Mouse (Mus musculus): ENCODE measurements around the gene Tead1. TPM values are rescaled to one million over a fixed set of nuclear protein-coding genes. Genes with fewer than 3 reads are reported as not detected.

The Tead1 gene
- polyA plus RNA-seq, 1 experiment from 2014 or later, result 14.9 TPM

GRCm38 (mm10) chr7:112819833-112820232 lies 140.7 kb downstream of the Tead1 start:
- 58% methylated on average over 4 of the region's 4 CpGs for WGBS
- peaks cover 21% of the 10 kb centered on the region for H3K4me1 ChIP-seq (replicated peaks; ENCODE audit: insufficient read depth, low read length)
- H3K27me3 ChIP-seq (ENCODE audit: insufficient read depth, low read length), result no peaks in the 10 kb centered on the region
- ATAC-seq (replicated peaks; ENCODE audit: low FRiP score, low read depth) (no peak), DNase-seq (ENCODE audit: low spot score) (no peak)
- H3K9me3 ChIP-seq (replicated peaks; ENCODE audit: low read length), result no peaks in the 10 kb centered on the region
- no peaks in the 10 kb centered on the region for H3K36me3 ChIP-seq (ENCODE audit: insufficient read depth, low read length)
- H3K27ac ChIP-seq, result no peak overlapping the region
- no peak overlapping the region for H3K4me3 ChIP-seq (replicated peaks; ENCODE audit: low read depth, low read length)
- TF ChIP-seq CTCF (IDR thresholded peaks at IDR 0.05; ENCODE audit: low read depth), result no peak
- no peak overlapping the region for H3K9ac ChIP-seq (ENCODE audit: low read depth, low read length)
- no peak overlapping the region for H3K4me2 ChIP-seq (ENCODE audit: low read length)

- no peak for ATAC-seq (replicated peaks; ENCODE audit: low FRiP score, low read depth)
Observed at GRCm38 (mm10) chr7:112822879-112823278, 143.8 kb downstream of the Tead1 start.

GRCm38 (mm10) chr7:112823621-112824020 lies 144.5 kb downstream of the Tead1 start:
- no peaks in the 10 kb centered on the region for H3K9me3 ChIP-seq (replicated peaks; ENCODE audit: low read length)
- 4% methylated on average over 5 of the region's 5 CpGs for WGBS
- H3K27me3 ChIP-seq (ENCODE audit: insufficient read depth, low read length), result no peaks in the 10 kb centered on the region
- peak overlapping the region; percentile 54; the same call in 1 of the 2 replicates for H3K27ac ChIP-seq
- no peak overlapping the region for H3K9ac ChIP-seq (ENCODE audit: low read depth, low read length)
- H3K36me3 ChIP-seq (ENCODE audit: insufficient read depth, low read length), result no peaks in the 10 kb centered on the region
- no peak overlapping the region for H3K4me3 ChIP-seq (replicated peaks; ENCODE audit: low read depth, low read length)
- peak overlapping the region; percentile 27 for H3K4me2 ChIP-seq (ENCODE audit: low read length)
- peaks cover 54% of the 10 kb centered on the region for H3K4me1 ChIP-seq (replicated peaks; ENCODE audit: insufficient read depth, low read length)
- DNase-seq (ENCODE audit: low spot score), result peak; percentile 92
- TF ChIP-seq CTCF (IDR thresholded peaks at IDR 0.05; ENCODE audit: low read depth), result no peak
- peak; percentile 79 for ATAC-seq (replicated peaks; ENCODE audit: low FRiP score, low read depth)

More at GRCm38 (mm10) chr7:112822879-112823278, 143.8 kb downstream of the Tead1 start:
- Histone ChIP-seq H3K27ac (peak overlapping the region; percentile 54), H3K4me3 (replicated peaks; ENCODE audit: low read depth, low read length) (no peak overlapping the region), H3K4me1 (replicated peaks; ENCODE audit: insufficient read depth, low read length) (peaks cover 49% of the 10 kb centered on the region), H3K9ac (ENCODE audit: low read depth, low read length) (no peak overlapping the region), H3K9me3 (replicated peaks; ENCODE audit: low read length) (no peaks in the 10 kb centered on the region), H3K36me3 (ENCODE audit: insufficient read depth, low read length) (no peaks in the 10 kb centered on the region), H3K27me3 (ENCODE audit: insufficient read depth, low read length) (no peaks in the 10 kb centered on the region), H3K4me2 (ENCODE audit: low read length) (peak overlapping the region; percentile 27; the same call in 1 of the 2 replicates)
- peak; percentile 69 for DNase-seq (ENCODE audit: low spot score)
- WGBS, result 15% methylated on average over 5 of the region's 5 CpGs
- TF ChIP-seq CTCF (IDR thresholded peaks at IDR 0.05; ENCODE audit: low read depth), result peak; percentile 19; the same call in 1 of the 2 replicates

GRCm38 (mm10) chr7:112825339-112825781 lies 146.2 kb downstream of the Tead1 start:
- no peak overlapping the region for H3K4me2 ChIP-seq (ENCODE audit: low read length)
- no peak overlapping the region for H3K4me3 ChIP-seq (replicated peaks; ENCODE audit: low read depth, low read length)
- peak overlapping the region; percentile 83 for H3K27ac ChIP-seq
- H3K9me3 ChIP-seq (replicated peaks; ENCODE audit: low read length), result no peaks in the 10 kb centered on the region
- TF ChIP-seq CTCF (IDR thresholded peaks at IDR 0.05; ENCODE audit: low read depth), result no peak
- peaks cover 45% of the 10 kb centered on the region for H3K4me1 ChIP-seq (replicated peaks; ENCODE audit: insufficient read depth, low read length)
- H3K27me3 ChIP-seq (ENCODE audit: insufficient read depth, low read length), result no peaks in the 10 kb centered on the region
- WGBS, result 13% methylated on average over 11 of the region's 11 CpGs
- H3K36me3 ChIP-seq (ENCODE audit: insufficient read depth, low read length), result no peaks in the 10 kb centered on the region
- no peak overlapping the region for H3K9ac ChIP-seq (ENCODE audit: low read depth, low read length)
- ATAC-seq (replicated peaks; ENCODE audit: low FRiP score, low read depth) (no peak), DNase-seq (ENCODE audit: low spot score) (peak; percentile 66)

GRCm38 (mm10) chr7:112826114-112826911 lies 147.2 kb downstream of the Tead1 start:
- H3K27me3 ChIP-seq (ENCODE audit: insufficient read depth, low read length), result no peaks in the 10 kb centered on the region
- no peak overlapping the region for H3K4me3 ChIP-seq (replicated peaks; ENCODE audit: low read depth, low read length)
- WGBS, result 14% methylated on average over 17 of the region's 17 CpGs
- peaks cover 45% of the 10 kb centered on the region for H3K4me1 ChIP-seq (replicated peaks; ENCODE audit: insufficient read depth, low read length)
- H3K4me2 ChIP-seq (ENCODE audit: low read length), result no peak overlapping the region
- ATAC-seq (replicated peaks; ENCODE audit: low FRiP score, low read depth) (no peak; the same call in 1 of the 2 replicates), DNase-seq (ENCODE audit: low spot score) (peak; percentile 75)
- peak overlapping the region; percentile 83 for H3K27ac ChIP-seq
- no peak for TF ChIP-seq CTCF (IDR thresholded peaks at IDR 0.05; ENCODE audit: low read depth)
- H3K9ac ChIP-seq (ENCODE audit: low read depth, low read length), result no peak overlapping the region
- H3K9me3 ChIP-seq (replicated peaks; ENCODE audit: low read length), result no peaks in the 10 kb centered on the region
- no peaks in the 10 kb centered on the region for H3K36me3 ChIP-seq (ENCODE audit: insufficient read depth, low read length)

GRCm38 (mm10) chr7:112828016-112828695 lies 149.0 kb downstream of the Tead1 start:
- DNase-seq (ENCODE audit: low spot score), result peak; percentile 45
- ATAC-seq (replicated peaks; ENCODE audit: low FRiP score, low read depth), result peak; percentile 52

More at GRCm38 (mm10) chr7:112828016-112828695, 149.0 kb downstream of the Tead1 start:
- Histone ChIP-seq H3K36me3 (ENCODE audit: insufficient read depth, low read length) (no peaks in the 10 kb centered on the region), H3K27ac (peak overlapping the region; percentile 83), H3K4me3 (replicated peaks; ENCODE audit: low read depth, low read length) (no peak overlapping the region), H3K9ac (ENCODE audit: low read depth, low read length) (no peak overlapping the region), H3K4me1 (replicated peaks; ENCODE audit: insufficient read depth, low read length) (peaks cover 48% of the 10 kb centered on the region), H3K4me2 (ENCODE audit: low read length) (no peak overlapping the region), H3K9me3 (replicated peaks; ENCODE audit: low read length) (no peaks in the 10 kb centered on the region), H3K27me3 (ENCODE audit: insufficient read depth, low read length) (no peaks in the 10 kb centered on the region)
- TF ChIP-seq CTCF (IDR thresholded peaks at IDR 0.05; ENCODE audit: low read depth), result no peak
- WGBS, result 28% methylated on average over 10 of the region's 10 CpGs
